Mouse (Mus musculus) lung, adult 2 months (tissue): ENCODE measurements at regions not wholly inside any gene's neighbourhood (a gene's known extent, or its start where the extent isn't known, plus 50 kb on each side); places are given as distances from the start of the nearest gene placed in this dataset.

Source experiments
- DNase-seq: peaks from one replicate; pipeline ENCODE4 v3.0.0; 2022
- H3K4me1 ChIP-seq: fragments of 200-500 bp; 2 replicates; pipeline ENCODE4 v1.6.1; 2011; ENCODE audit warnings: low read length; ENCODE audit not compliant: control insufficient read depth, insufficient read depth
- H3K4me3 ChIP-seq: fragments of 200-500 bp; replicated peaks from 2 replicates; pipeline ENCODE3; 2011; ENCODE audit warnings: low read depth, mild to moderate bottlenecking, control low read depth, low read length; ENCODE audit errors: extremely low read depth
- CTCF ChIP-seq: fragments of 200-500 bp; IDR thresholded peaks from 2 replicates; pipeline ENCODE4 v1.5.1; 2011; ENCODE audit warnings: mild to moderate bottlenecking, low read length, control low read depth; ENCODE audit not compliant: insufficient read depth
- POLR2A ChIP-seq: fragments of 200-500 bp; IDR thresholded peaks from 2 replicates; pipeline ENCODE4 v1.6.1; 2011; ENCODE audit warnings: low read depth, mild to moderate bottlenecking, control low read depth, low read length, borderline replicate concordance; ENCODE audit errors: extremely low read depth
- WGBS: fragments of 180-500 bp; shearing (Covaris S2); methylation state at CpG from one replicate; pipeline ENCODE4 v1.1.7; 2018; 5-methylcytosine and 5-hydroxymethylcytosine counted together

DNA sequence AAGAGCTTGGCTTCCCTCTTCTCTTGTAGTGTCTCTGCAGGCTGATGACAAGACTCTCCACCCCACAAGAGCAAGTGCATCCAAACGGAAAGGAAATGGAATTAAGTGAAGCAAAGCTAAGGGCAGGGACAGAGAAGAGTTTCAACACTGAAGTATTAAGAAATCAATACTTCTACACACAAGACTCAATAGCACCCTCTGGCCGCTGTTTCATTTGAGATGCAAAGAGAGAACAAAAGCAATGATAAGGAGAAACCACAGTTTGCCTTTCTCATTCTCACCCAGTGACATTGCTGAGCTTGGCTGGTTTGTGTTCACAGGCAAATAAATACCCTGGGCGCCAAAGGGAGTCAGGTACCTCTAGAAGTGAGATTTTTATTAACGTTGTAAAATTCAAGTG, 171.8 kb upstream of the Foxd3 start:
- no peak for DNase-seq
- H3K4me1 ChIP-seq: no peaks in the 10 kb centered on the region
- WGBS: 49% methylated on average over 4 of the region's 4 CpGs
- H3K4me3 ChIP-seq: no peak overlapping the region
- TF ChIP-seq POLR2A (no peak), CTCF (no peak)

- H3K4me3 ChIP-seq: no peak overlapping the region
- TF ChIP-seq POLR2A (no peak), CTCF (no peak)
- 65% methylated on average over 12 of the region's 12 CpGs for WGBS
- no peaks in the 10 kb centered on the region for H3K4me1 ChIP-seq
- no peak for DNase-seq
These were observed 164.3 kb upstream of the Foxd3 start for GRCm38 (mm10) chr4:99491536-99492514.

DNA sequence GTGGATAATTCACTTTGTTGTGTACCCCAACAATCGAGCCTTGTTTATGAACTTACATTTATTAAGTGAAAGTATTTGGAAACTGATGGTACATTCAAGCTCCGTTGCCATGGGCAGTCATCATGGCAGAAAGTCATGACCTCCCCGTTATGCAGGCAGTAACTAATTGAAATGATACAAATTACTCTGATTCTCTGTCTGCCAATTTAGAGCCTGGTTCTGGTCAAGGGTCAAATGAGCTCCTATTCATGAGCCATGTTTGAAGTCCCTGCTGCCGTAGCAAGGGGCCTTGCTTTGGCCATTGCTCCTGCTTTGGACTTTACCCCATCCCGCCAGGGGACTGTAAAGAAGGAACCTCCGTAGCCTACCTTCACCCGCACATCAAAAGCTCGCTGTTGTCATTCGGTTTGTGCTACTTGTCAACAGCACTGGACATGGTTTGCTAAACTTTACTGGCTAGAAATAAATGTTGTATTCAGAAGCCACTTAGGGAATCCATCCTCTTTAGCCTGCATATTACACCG, 152.8 kb upstream of the Foxd3 start:
- WGBS: 83% methylated on average over 10 of the region's 10 CpGs
- no peak for TF ChIP-seq CTCF
- H3K4me3 ChIP-seq: no peak overlapping the region
- H3K4me1 ChIP-seq: no peaks in the 10 kb centered on the region
- no peak for DNase-seq

DNA sequence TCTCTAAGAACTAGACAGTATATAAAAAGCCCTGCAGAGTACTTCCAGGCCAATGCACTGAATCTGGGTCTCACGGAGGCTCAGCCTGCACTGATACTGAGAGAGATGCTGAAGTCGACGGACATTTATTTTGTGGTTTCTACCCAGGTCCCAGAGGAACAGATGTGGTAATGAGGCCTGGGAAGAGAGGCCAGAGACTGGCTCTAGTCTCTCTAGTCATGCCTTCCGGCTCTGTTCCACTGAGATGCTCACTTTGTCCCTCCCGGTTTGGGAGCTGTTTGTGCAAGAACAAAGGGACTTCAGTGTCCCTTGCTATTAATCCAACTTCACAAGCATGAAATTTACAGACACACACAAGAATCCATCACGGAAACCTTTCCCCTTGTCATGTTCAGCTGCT, 144.1 kb upstream of the Foxd3 start:
- TF ChIP-seq POLR2A (no peak), CTCF (no peak)
- H3K4me1 ChIP-seq: no peaks in the 10 kb centered on the region
- H3K4me3 ChIP-seq: no peak overlapping the region
- WGBS: 73% methylated on average over 6 of the region's 6 CpGs
- DNase-seq: no peak

- DNase-seq: no peak
- no peak overlapping the region for H3K4me3 ChIP-seq
- H3K4me1 ChIP-seq: no peaks in the 10 kb centered on the region
- 70% methylated on average over 3 of the region's 3 CpGs for WGBS
- TF ChIP-seq POLR2A (no peak), CTCF (no peak)
These were observed 139.2 kb upstream of the Foxd3 start for GRCm38 (mm10) chr4:99516883-99517282.

- no peak for DNase-seq
- TF ChIP-seq CTCF (no peak), POLR2A (no peak)
- Histone ChIP-seq H3K4me3 (no peak overlapping the region), H3K4me1 (no peaks in the 10 kb centered on the region)
- whole genome bisulfite sequencing: 93% methylated on average over 12 of the region's 12 CpGs
These were observed 128.7 kb upstream of the Foxd3 start for GRCm38 (mm10) chr4:99527441-99527840.

- DNase-seq: no peak
- no peak for TF ChIP-seq CTCF
- TF ChIP-seq POLR2A: no peak
- H3K4me3 ChIP-seq: no peak overlapping the region
- WGBS: 29% methylated on average over 6 of the region's 6 CpGs
- no peaks in the 10 kb centered on the region; the same call in 1 of the 2 replicates for H3K4me1 ChIP-seq
These were observed 112.1 kb upstream of the Foxd3 start for GRCm38 (mm10) chr4:99544014-99544413.

GRCm38 (mm10) chr4:99545742-99546141, 110.4 kb upstream of the Foxd3 start:
- no peak overlapping the region for H3K4me3 ChIP-seq
- no peaks in the 10 kb centered on the region; the same call in 1 of the 2 replicates for H3K4me1 ChIP-seq
- DNase-seq: no peak
- WGBS: 34% methylated on average over 3 of the region's 3 CpGs
- TF ChIP-seq CTCF: no peak
- no peak for TF ChIP-seq POLR2A

GRCm38 (mm10) chr4:99557963-99558362, 98.1 kb upstream of the Foxd3 start:
- TF ChIP-seq POLR2A (no peak), CTCF (no peak)
- DNase-seq: no peak
- Histone ChIP-seq H3K4me1 (no peaks in the 10 kb centered on the region), H3K4me3 (no peak overlapping the region)
- WGBS: 44% methylated on average over 5 of the region's 5 CpGs

- DNase-seq: no peak
- 39% methylated on average over 8 of the region's 8 CpGs for WGBS
- TF ChIP-seq CTCF: no peak
- no peak for TF ChIP-seq POLR2A
- no peak overlapping the region for H3K4me3 ChIP-seq
- H3K4me1 ChIP-seq: no peaks in the 10 kb centered on the region
These were observed 95.5 kb upstream of the Foxd3 start for GRCm38 (mm10) chr4:99560604-99561003.
